Mouse (Mus musculus) lung, embryonic 14.5 days (tissue): ENCODE results near the gene Dclre1c. TPM values are rescaled to one million over a fixed set of nuclear protein-coding genes. Genes with fewer than 3 reads are reported as not detected.

Experiments
- ATAC-seq: fragments of 200-750 bp; cut with Nextera tagmentation; 2 replicates; pipeline ENCODE4 v1.8.0; 2017; ENCODE audit warnings: mild to moderate bottlenecking, moderate TSS enrichment, moderate library complexity; ENCODE audit not compliant: insufficient read depth
- DNase-seq: peaks from one replicate; pipeline ENCODE4 v3.0.0-alpha.2; 2015
- H3K27ac ChIP-seq: fragments of 300-500 bp; sonication (generic); 2 replicates; pipeline ENCODE4 v1.5.1; 2014; ENCODE audit warnings: low read depth, mild to moderate bottlenecking, moderate library complexity
- H3K27me3 ChIP-seq: fragments of 300-500 bp; sonication (generic); 2 replicates; pipeline ENCODE4 v1.6.1; 2014; ENCODE audit warnings: low read length, control low read depth; ENCODE audit not compliant: insufficient read depth
- H3K36me3 ChIP-seq: fragments of 300-500 bp; sonication (generic); 2 replicates; pipeline ENCODE4 v1.6.1; 2014; ENCODE audit warnings: control low read depth; ENCODE audit not compliant: insufficient read depth
- H3K4me1 ChIP-seq: fragments of 300-500 bp; sonication (generic); 2 replicates; pipeline ENCODE4 v1.6.1; 2014; ENCODE audit warnings: antibody characterized with exemption, control low read depth; ENCODE audit not compliant: insufficient read depth
- H3K4me2 ChIP-seq: fragments of 300-500 bp; sonication (generic); 2 replicates; pipeline ENCODE4 v1.6.1; 2014; ENCODE audit warnings: mild to moderate bottlenecking
- H3K4me3 ChIP-seq: fragments of 300-500 bp; sonication (generic); 2 replicates; pipeline ENCODE4 v1.5.1; 2014; ENCODE audit warnings: low read depth, low read length
- H3K9ac ChIP-seq: fragments of 300-500 bp; sonication (generic); 2 replicates; pipeline ENCODE4 v1.6.1; 2014
- H3K9me3 ChIP-seq: fragments of 300-500 bp; sonication (generic); 2 replicates; pipeline ENCODE4 v1.6.1; 2016; ENCODE audit warnings: low read depth, low read length, control low read depth
- CTCF ChIP-seq: IDR thresholded peaks from 2 replicates; pipeline ENCODE4 v1.5.1; 2016; ENCODE audit warnings: antibody characterized with exemption, low read depth
- WGBS: fragments of 180-500 bp; shearing (Covaris S2); extraction: QIAGEN DNeasy Blood & Tissue Kit; methylation state at CpG from one replicate; pipeline ENCODE4 v1.1.7; 2014; 5-methylcytosine and 5-hydroxymethylcytosine counted together
- polyA plus RNA-seq: library from polyadenylated mRNA; unstranded; fragments of >200 nt; fragmentation: Nextera tagmentation; extraction: Ambion mirVana; gene quantifications from 2 replicates; pipeline ENCODE4 v1.2.1, GENCODE M21; 2014

The Dclre1c gene
- polyA plus RNA-seq, 1 experiment from 2014 or later, result 5.8 TPM

DNA sequence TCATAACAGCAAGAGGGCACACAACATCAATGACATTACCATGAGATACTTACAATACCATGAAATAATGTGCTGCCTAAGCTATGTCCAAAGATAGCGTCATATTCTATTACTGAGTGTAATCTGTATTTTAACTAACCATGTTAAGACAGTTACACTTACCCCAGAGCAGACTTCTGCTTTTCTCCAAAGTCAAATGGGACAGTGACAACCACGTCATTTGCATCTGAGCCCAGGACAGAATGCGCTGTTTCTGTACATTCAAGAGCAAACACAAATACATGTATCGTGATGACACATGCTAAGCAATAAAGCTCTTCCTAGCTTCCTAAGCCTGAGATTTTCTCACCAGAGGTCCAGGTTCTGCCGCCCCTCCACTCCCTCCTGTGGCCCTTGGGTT lies 77.0 kb downstream of the Dclre1c start:
- Histone ChIP-seq H3K4me1 (no peaks in the 10 kb centered on the region), H3K9me3 (no peaks in the 10 kb centered on the region), H3K27ac (no peak overlapping the region), H3K4me3 (no peak overlapping the region), H3K27me3 (no peaks in the 10 kb centered on the region), H3K36me3 (peaks cover 75% of the 10 kb centered on the region), H3K9ac (no peak overlapping the region), H3K4me2 (no peak overlapping the region)
- 92% methylated on average over 5 of the region's 5 CpGs for WGBS
- ATAC-seq, result no peak
- no peak for DNase-seq
- no peak for TF ChIP-seq CTCF

DNA sequence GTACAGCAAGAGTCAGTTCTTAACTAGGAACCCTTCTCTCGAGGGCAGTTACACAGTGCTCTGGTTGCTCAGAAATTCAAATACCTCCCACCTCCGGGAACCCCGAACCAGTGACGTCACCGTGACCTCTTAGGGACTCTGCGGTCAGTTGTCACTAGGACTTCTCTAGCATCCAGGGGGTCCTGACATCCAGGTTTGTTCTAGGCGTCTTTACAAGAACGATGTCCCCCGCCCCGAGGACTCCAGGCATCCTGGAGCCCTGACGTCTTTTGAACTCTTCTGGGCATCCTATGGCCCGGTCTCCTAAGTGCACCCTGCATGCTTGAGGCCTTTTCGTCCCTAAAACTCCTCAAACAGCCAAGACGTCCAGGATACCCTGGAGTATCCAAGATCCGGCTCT lies 88.1 kb downstream of the Dclre1c start:
- H3K9ac ChIP-seq, result peak overlapping the region; percentile 90
- peaks cover 38% of the 10 kb centered on the region for H3K36me3 ChIP-seq
- no peak for ATAC-seq
- peak overlapping the region; percentile 85 for H3K4me3 ChIP-seq
- H3K9me3 ChIP-seq, result no peaks in the 10 kb centered on the region
- WGBS, result under 1% methylated on average over 15 of the region's 15 CpGs
- DNase-seq, result peak; percentile 70
- no peak for TF ChIP-seq CTCF
- peak overlapping the region; percentile 88 for H3K4me2 ChIP-seq
- H3K27me3 ChIP-seq, result no peaks in the 10 kb centered on the region
- H3K4me1 ChIP-seq, result no peaks in the 10 kb centered on the region
- H3K27ac ChIP-seq, result peak overlapping the region; percentile 87

GRCm38 (mm10) chr2:3512552-3513454 lies 88.9 kb downstream of the Dclre1c start, which contains the start of the genes Gm45902, Hspa14 and Cdnf:
Gm45902 (minus strand) TSS chr2:3512790.
Hspa14 (minus strand) TSS chr2:3512814.
Cdnf (plus strand) TSS chr2:3513030.
- peak; percentile 22; the same call in 1 of the 2 replicates for TF ChIP-seq CTCF
- peak within 1 kb of the TSS; percentile 88 for H3K4me2 ChIP-seq
- ATAC-seq (peak; percentile 99), DNase-seq (peak; percentile 99)
- peak within 1 kb of the TSS; percentile 90 for H3K9ac ChIP-seq
- no peaks in the 10 kb centered on the region for H3K27me3 ChIP-seq
- H3K4me3 ChIP-seq, result peak within 1 kb of the TSS; percentile 85
- H3K4me1 ChIP-seq, result no peaks in the 10 kb centered on the region
- under 1% methylated on average over 60 of the region's 60 CpGs for WGBS
- peaks cover 32% of the 10 kb centered on the region for H3K36me3 ChIP-seq
- no peaks in the 10 kb centered on the region for H3K9me3 ChIP-seq
- H3K27ac ChIP-seq, result peak within 1 kb of the TSS; percentile 87

Other genes with a start within 250 kb of the Dclre1c start
- 41.3 and 41.6 TPM in 2 replicates for gene Nmt2, start 139.9 kb upstream of the Dclre1c start, polyA plus RNA-seq
- 26.3 and 26.8 TPM in 2 replicates for gene Rpp38, start 91.5 kb upstream of the Dclre1c start, polyA plus RNA-seq
- gene Acbd7, start 88.0 kb upstream of the Dclre1c start, polyA plus RNA-seq, result 0.51 and 0.92 TPM in 2 replicates
- gene Olah, start 26.9 kb upstream of the Dclre1c start, polyA plus RNA-seq, result not detected in 2 replicates
- 0.73 TPM in 1 of 2 replicates, not detected in the other for gene Meig1, start 1.5 kb upstream of the Dclre1c start, polyA plus RNA-seq
- gene Suv39h2, start 50.9 kb downstream of the Dclre1c start, polyA plus RNA-seq, result 24.3 and 25.0 TPM in 2 replicates
- 7.1 and 7.5 TPM in 2 replicates for gene Gm45902, start 88.7 kb downstream of the Dclre1c start, polyA plus RNA-seq
- 128 TPM in 2 replicates for gene Hspa14, start 88.7 kb downstream of the Dclre1c start, polyA plus RNA-seq
- gene Cdnf, start 88.9 kb downstream of the Dclre1c start, polyA plus RNA-seq, result 0.33 TPM in 1 of 2 replicates, not detected in the other
- 41.2 and 43.0 TPM in 2 replicates for gene Fam107b, start 146.4 kb downstream of the Dclre1c start, polyA plus RNA-seq